Mouse (Mus musculus): ENCODE data around the gene Hist1h1c. TPM values are rescaled to one million over a fixed set of nuclear protein-coding genes. Genes with fewer than 3 reads are reported as not detected.
A peak's percentile ranks its signal among the peaks of the same experiment; 100 is the strongest.

The Hist1h1c gene
- total and polyA plus RNA-seq, 3 experiments = 10.5 to 623 (median 514) TPM

DNA sequence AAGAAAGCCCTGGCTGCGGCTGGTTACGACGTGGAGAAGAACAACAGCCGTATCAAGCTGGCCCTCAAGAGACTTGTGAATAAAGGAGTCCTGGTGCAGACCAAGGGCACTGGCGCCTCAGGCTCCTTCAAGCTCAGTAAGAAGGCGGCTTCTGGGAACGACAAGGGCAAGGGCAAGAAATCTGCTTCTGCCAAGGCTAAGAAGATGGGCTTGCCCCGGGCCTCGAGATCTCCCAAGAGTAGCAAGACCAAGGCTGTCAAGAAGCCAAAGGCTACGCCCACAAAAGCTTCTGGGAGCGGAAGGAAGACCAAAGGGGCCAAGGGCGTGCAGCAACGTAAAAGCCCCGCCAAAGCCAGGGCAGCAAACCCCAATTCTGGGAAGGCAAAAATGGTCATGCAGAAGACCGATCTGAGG is 42.5 kb upstream of the Hist1h1c start:
- DNase-seq (ENCODE audit: low spot score) (no peak), ATAC-seq (ENCODE audit: extremely low read depth, insufficient number of reproducible peaks, low FRiP score, poor library complexity, severe bottlenecking) (no peak)
- TF ChIP-seq POLR2AphosphoS5 (IDR thresholded peaks at IDR 0.05; ENCODE audit: insufficient replicate concordance, low read depth, low read length) (no peak), GATA1 (IDR thresholded peaks at IDR 0.05; ENCODE audit: borderline replicate concordance, low read length) (no peak), TAL1 (conservative IDR thresholded peaks at IDR 0.05; ENCODE audit: low read depth, low read length) (no peak), CTCF (IDR thresholded peaks at IDR 0.05; ENCODE audit: low read depth, low read length) (no peak), GATA2 (IDR thresholded peaks at IDR 0.05; ENCODE audit: borderline replicate concordance, low read depth, low read length) (no peak)
- Histone ChIP-seq H3K27me3 (ENCODE audit: insufficient read depth, low read length) (no peaks in the 10 kb centered on the region), H3K36me3 (replicated peaks) (no peaks in the 10 kb centered on the region), H3K4me3 (ENCODE audit: low read depth, low read length) (no peak overlapping the region; the same call in 1 of the 2 replicates), H3K4me1 (ENCODE audit: insufficient read depth, low read depth, low read length) (peaks cover 26% of the 10 kb centered on the region), H3K9me3 (replicated peaks) (no peaks in the 10 kb centered on the region)

DNA sequence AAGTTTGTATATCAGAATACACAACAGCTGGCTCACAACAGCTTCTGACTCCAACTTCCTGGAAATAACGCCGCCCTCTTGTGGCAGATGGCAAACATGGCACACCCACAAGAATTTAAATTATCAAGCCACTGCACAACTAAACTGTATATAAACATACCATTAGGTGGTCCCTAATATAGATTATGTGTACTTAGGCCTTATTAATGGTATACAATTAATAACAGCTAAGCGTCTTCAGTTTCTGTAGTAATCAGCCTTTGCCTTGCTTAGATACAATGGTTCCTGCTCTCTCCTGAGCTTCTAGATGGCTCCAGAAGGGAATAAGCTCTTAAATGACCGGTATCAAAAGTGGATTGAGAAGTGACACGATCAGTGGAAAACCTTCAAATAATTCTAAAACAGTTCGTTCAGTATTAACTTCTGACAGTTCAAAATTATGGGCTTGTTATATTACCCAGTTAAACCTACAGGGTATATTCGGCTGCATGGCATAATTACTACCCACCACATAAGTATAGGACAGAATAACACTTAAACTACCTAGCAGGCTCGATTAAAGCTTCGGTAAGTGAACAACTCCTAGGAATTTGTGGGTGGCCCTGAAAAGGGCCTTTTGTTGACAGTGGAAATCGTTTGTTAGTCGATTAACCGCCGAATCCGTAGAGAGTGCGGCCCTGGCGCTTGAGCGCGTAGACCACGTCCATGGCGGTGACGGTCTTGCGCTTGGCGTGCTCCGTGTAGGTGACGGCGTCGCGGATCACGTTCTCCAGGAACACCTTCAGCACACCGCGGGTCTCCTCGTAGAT is 40.9 kb upstream of the Hist1h1c start:
- DNase-seq (ENCODE audit: low spot score) (no peak), ATAC-seq (ENCODE audit: extremely low read depth, insufficient number of reproducible peaks, low FRiP score, poor library complexity, severe bottlenecking) (peak; percentile 51)
- Histone ChIP-seq H3K27me3 (ENCODE audit: insufficient read depth, low read length) (no peaks in the 10 kb centered on the region), H3K4me3 (ENCODE audit: low read depth, low read length) (peak overlapping the region; percentile 66), H3K36me3 (replicated peaks) (no peaks in the 10 kb centered on the region), H3K9me3 (replicated peaks) (no peaks in the 10 kb centered on the region), H3K4me1 (ENCODE audit: insufficient read depth, low read depth, low read length) (peaks cover 31% of the 10 kb centered on the region)
- no peak for TF ChIP-seq GATA1 (IDR thresholded peaks at IDR 0.05; ENCODE audit: borderline replicate concordance, low read length)
- peak; percentile 36; the same call in 1 of the 2 replicates for TF ChIP-seq POLR2AphosphoS5 (IDR thresholded peaks at IDR 0.05; ENCODE audit: insufficient replicate concordance, low read depth, low read length)
- TF ChIP-seq TAL1 (conservative IDR thresholded peaks at IDR 0.05; ENCODE audit: low read depth, low read length) = no peak
- TF ChIP-seq CTCF (IDR thresholded peaks at IDR 0.05; ENCODE audit: low read depth, low read length) = peak; percentile 49; the same call in 1 of the 2 replicates
- no peak for TF ChIP-seq GATA2 (IDR thresholded peaks at IDR 0.05; ENCODE audit: borderline replicate concordance, low read depth, low read length)

DNA sequence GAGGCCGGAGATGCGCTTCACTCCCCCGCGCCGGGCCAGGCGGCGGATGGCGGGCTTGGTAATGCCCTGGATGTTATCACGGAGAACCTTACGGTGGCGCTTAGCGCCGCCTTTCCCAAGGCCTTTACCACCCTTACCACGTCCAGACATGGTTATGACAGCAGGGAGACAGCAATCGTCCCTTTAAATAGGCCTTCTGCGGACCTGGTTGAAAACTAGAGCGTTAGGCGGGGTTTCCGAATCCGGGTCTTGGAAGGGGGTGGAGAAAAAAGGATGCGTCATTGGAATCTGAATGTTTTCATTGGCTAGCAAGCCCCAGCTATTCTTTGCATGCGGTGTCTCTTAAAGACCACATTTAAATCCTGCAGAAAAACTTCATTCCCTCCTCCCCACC is 40.3 kb upstream of the Hist1h1c start, which contains the start of gene Hist1h4c:
Gene Hist1h4c, minus strand, starts transcription at position 155 of the 394 bp plus-strand sequence.
- DNase-seq (ENCODE audit: low spot score) (peak; percentile 74), ATAC-seq (ENCODE audit: extremely low read depth, insufficient number of reproducible peaks, low FRiP score, poor library complexity, severe bottlenecking) (peak; percentile 81)
- no peaks in the 10 kb centered on the region for H3K9me3 ChIP-seq (replicated peaks)
- H3K4me1 ChIP-seq (ENCODE audit: insufficient read depth, low read depth, low read length) = peaks cover 31% of the 10 kb centered on the region
- no peaks in the 10 kb centered on the region for H3K36me3 ChIP-seq (replicated peaks)
- TF ChIP-seq GATA1 (IDR thresholded peaks at IDR 0.05; ENCODE audit: borderline replicate concordance, low read length) = no peak
- peak; percentile 99 for TF ChIP-seq POLR2AphosphoS5 (IDR thresholded peaks at IDR 0.05; ENCODE audit: insufficient replicate concordance, low read depth, low read length)
- H3K4me3 ChIP-seq (ENCODE audit: low read depth, low read length) = peak within 1 kb of the TSS; percentile 66
- no peaks in the 10 kb centered on the region for H3K27me3 ChIP-seq (ENCODE audit: insufficient read depth, low read length)

DNA sequence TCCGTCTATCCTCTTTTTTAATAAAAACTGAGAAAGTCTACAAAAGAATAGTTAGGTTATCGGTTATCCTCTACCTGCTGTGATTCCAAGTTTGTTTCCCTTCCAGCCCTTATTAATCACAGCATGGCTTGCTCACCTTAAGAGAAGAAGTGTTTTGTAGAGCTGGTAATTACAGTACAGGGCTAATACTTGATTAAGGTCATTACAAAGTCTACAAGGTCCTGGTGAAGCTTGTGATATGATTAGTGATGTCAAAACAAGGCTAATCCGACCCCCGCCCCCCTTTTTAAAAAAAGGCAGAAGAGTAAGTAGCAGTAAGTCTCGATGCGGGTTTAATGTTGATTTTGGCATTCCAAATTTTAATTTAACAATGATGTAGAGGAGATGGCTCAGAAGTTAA is 39.6 kb upstream of the Hist1h1c start:
- DNase-seq (ENCODE audit: low spot score) (no peak), ATAC-seq (ENCODE audit: extremely low read depth, insufficient number of reproducible peaks, low FRiP score, poor library complexity, severe bottlenecking) (no peak)
- Histone ChIP-seq H3K4me3 (ENCODE audit: low read depth, low read length) (no peak overlapping the region; the same call in 1 of the 2 replicates), H3K4me1 (ENCODE audit: insufficient read depth, low read depth, low read length) (peaks cover 31% of the 10 kb centered on the region), H3K9me3 (replicated peaks) (no peaks in the 10 kb centered on the region), H3K36me3 (replicated peaks) (no peaks in the 10 kb centered on the region), H3K27me3 (ENCODE audit: insufficient read depth, low read length) (peaks cover 4% of the 10 kb centered on the region; the same call in 1 of the 2 replicates)
- TF ChIP-seq CTCF (IDR thresholded peaks at IDR 0.05; ENCODE audit: low read depth, low read length) (no peak), GATA2 (IDR thresholded peaks at IDR 0.05; ENCODE audit: borderline replicate concordance, low read depth, low read length) (no peak), TAL1 (conservative IDR thresholded peaks at IDR 0.05; ENCODE audit: low read depth, low read length) (no peak), GATA1 (IDR thresholded peaks at IDR 0.05; ENCODE audit: borderline replicate concordance, low read length) (no peak), POLR2AphosphoS5 (IDR thresholded peaks at IDR 0.05; ENCODE audit: insufficient replicate concordance, low read depth, low read length) (no peak)

DNA sequence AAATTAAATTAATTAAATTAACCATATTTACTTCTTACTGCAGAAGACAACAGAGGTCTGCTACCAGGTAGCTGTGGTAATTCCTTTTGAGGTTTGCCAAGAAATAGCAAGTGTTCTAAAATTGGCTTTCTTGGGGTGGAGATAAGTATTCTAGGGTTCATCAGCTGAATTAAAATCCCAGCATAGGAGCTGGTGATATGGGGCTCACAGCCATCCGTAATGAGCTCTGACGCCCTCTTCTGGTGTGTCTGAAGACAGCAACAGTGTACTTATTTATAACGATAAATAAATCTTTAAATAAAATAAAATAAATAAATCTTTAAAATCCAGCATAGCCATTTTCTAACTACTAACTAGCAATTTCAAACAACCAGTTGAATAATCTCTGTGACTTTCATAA is 38.8 kb upstream of the Hist1h1c start:
- Histone ChIP-seq H3K36me3 (replicated peaks) (no peaks in the 10 kb centered on the region), H3K4me3 (ENCODE audit: low read depth, low read length) (no peak overlapping the region), H3K4me1 (ENCODE audit: insufficient read depth, low read depth, low read length) (peaks cover 31% of the 10 kb centered on the region), H3K9me3 (replicated peaks) (no peaks in the 10 kb centered on the region), H3K27me3 (ENCODE audit: insufficient read depth, low read length) (peaks cover 8% of the 10 kb centered on the region)
- no peak for DNase-seq (ENCODE audit: low spot score)
- no peak for ATAC-seq (ENCODE audit: extremely low read depth, insufficient number of reproducible peaks, low FRiP score, poor library complexity, severe bottlenecking)
- TF ChIP-seq GATA1 (IDR thresholded peaks at IDR 0.05; ENCODE audit: borderline replicate concordance, low read length) = no peak
- no peak for TF ChIP-seq CTCF (IDR thresholded peaks at IDR 0.05; ENCODE audit: low read depth, low read length)
- TF ChIP-seq GATA2 (IDR thresholded peaks at IDR 0.05; ENCODE audit: borderline replicate concordance, low read depth, low read length) = no peak
- TF ChIP-seq POLR2AphosphoS5 (IDR thresholded peaks at IDR 0.05; ENCODE audit: insufficient replicate concordance, low read depth, low read length) = no peak
- no peak for TF ChIP-seq TAL1 (conservative IDR thresholded peaks at IDR 0.05; ENCODE audit: low read depth, low read length)

DNA sequence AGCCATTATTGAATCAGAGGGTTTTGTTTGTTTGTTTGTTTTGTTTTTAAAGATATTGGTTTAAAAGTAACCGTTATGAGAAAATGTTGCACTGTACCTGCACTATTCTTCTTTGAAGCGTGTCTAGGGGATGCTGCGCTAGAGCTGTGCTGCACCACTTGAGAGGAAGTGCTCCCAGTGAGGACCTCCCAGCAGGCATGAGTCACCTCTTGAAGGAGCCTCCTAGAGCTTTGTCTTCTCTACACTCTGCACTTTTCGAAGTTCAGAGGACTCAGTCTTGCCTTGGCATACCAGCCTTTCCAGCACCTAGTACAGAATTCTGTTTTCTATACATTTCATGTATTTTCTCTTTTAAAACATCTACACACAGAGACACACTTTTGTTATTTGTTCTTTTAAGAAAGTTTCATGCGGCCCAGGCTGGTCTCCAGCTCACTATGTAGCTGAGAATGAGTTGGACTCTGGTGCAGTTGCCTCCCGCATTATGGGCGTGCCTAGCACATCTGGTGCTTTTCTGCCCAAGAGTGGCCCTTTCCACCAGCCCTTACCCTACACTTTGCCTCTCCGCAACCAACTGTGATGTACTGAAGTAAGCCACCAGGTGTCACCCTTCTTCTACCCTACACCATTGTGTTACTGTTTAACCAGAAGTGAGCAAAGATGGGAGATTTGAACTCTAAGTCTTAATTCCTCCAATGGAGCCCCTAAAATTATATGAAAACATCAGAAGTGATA is 37.7 kb upstream of the Hist1h1c start:
- no peaks in the 10 kb centered on the region for H3K9me3 ChIP-seq (replicated peaks)
- H3K36me3 ChIP-seq (replicated peaks) = no peaks in the 10 kb centered on the region
- H3K4me3 ChIP-seq (ENCODE audit: low read depth, low read length) = no peak overlapping the region; the same call in 1 of the 2 replicates
- peaks cover 32% of the 10 kb centered on the region for H3K4me1 ChIP-seq (ENCODE audit: insufficient read depth, low read depth, low read length)
- TF ChIP-seq GATA2 (IDR thresholded peaks at IDR 0.05; ENCODE audit: borderline replicate concordance, low read depth, low read length) (no peak), TAL1 (conservative IDR thresholded peaks at IDR 0.05; ENCODE audit: low read depth, low read length) (no peak), CTCF (IDR thresholded peaks at IDR 0.05; ENCODE audit: low read depth, low read length) (peak; percentile 51), POLR2AphosphoS5 (IDR thresholded peaks at IDR 0.05; ENCODE audit: insufficient replicate concordance, low read depth, low read length) (no peak), GATA1 (IDR thresholded peaks at IDR 0.05; ENCODE audit: borderline replicate concordance, low read length) (no peak)
- H3K27me3 ChIP-seq (ENCODE audit: insufficient read depth, low read length) = peaks cover 12% of the 10 kb centered on the region
- peak; percentile 18; the same call in 1 of the 2 replicates for ATAC-seq (ENCODE audit: extremely low read depth, insufficient number of reproducible peaks, low FRiP score, poor library complexity, severe bottlenecking)
- no peak for DNase-seq (ENCODE audit: low spot score)

All from G1E (cell line).